Mouse (Mus musculus) heart, adult 18-20 months (tissue): ENCODE results near the gene Ralb. TPM values are rescaled to one million over a fixed set of nuclear protein-coding genes. Genes with fewer than 3 reads are reported as not detected.

Source experiments
- DNase-seq, 2 experiments: peaks; one replicate each; pipeline ENCODE4 v3.0.0; 2021 to 2022; ENCODE audit warnings: mixed read lengths in 1 of 2
- total RNA-seq, 2 experiments: library from RNA; stranded (reverse); gene quantifications; 2 replicates each; pipeline ENCODE4 v1.2.3; 2021

The Ralb gene
- total RNA-seq, 2 experiments from 2014 or later = 25.0 to 27.9 TPM

DNA sequence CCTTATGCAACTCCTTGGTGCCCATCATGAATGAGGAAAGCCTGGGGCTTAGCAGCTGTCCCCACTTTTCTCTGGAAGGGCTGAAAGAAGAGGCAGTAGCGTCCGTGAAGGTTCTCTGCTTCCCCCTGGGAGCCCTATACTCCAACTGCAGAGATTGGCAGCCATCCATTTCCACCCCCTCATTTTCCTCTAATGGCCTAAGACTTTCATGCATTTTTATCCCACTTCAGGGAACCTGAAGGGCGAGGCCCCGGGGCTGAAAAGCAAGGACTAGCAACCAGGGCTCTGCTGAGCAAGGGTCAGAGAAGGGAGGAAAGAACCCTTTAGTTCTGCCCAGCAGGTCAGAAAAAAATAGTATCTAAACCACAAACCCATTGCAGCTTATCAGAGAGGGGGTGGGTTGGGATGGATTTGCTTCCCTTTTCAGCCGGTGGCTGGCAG is 20.4 kb upstream of the Ralb start:
- DNase-seq = peak; percentile 31 to 48

DNA sequence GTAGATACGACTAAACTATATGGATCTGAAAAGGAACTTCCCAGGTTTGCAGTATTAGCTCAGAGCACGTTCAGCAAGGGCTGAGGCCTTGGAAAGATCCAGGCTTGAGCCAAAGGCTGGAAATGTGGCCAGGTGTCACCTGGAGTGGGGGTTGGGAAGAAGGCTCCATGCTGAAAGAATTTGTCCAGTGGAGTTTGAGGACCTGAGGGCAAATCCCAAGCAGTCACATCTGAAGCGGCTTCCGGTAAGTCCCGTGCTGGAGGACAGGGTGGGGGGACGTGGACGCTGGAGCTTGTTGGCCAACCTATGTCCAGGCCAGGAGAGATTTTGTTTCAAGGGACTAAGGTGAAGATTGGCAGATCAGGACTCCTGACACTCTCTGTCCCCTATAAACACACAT is 19.2 kb upstream of the Ralb start:
- DNase-seq = no peak

DNA sequence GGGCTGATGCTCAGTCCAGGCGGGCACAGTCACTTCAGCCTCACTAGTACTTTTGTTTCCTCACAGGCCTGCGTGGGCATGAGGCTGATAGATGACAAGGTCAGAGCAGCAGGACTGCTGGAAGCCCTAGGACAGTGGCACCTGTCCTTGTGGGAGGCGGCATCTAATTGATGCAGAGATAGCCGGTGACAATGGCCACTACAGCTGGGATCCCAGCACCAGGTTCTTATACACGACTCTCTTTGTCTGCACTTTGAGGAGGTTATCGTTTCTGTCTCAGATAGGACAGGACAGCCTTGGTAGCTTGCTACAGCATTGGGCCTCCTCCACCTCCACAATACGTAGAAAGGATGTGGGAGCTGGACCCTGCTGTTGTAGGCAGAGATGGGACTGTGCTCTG is 18.8 kb upstream of the Ralb start:
- no peak for DNase-seq

DNA sequence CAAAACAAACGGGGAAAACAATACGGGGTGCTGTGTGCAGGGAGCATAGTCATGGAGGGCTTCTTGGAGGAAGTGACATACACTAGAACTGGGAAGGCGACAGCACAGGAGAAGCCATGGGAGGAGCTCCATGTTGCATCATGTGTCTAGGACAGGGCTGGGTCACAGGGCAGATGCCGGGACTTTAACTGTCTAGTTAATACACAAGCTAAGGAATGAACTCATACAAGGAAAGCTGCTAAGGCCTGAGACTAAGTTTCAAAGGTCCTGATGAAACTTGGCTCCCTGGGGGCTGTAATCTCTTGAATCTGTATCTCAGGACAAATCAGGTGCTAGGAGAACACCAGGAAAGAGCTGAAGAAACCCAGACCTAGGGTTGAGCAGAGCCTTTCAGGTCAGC is 18.1 kb upstream of the Ralb start:
- no peak for DNase-seq

DNA sequence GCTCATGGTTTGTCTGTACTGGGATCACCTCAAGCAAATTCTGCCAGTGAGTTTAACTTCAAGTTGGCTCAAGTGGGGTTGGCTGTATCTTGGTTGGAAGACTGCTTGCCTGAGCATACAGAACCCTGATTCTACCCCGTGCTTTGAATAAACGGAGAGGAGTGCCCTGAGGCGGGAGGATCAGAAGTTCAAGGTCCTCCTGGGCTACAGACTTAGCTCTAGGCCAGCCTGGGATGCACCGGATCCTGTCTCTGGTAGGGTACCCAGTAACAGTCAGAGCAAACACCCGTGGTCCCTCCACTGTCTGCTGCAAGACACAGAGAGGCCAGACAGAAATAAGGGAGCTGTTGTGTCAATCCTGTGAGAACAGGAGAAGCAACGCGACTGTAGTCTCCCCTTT is 17.1 kb upstream of the Ralb start:
- DNase-seq = no peak

DNA sequence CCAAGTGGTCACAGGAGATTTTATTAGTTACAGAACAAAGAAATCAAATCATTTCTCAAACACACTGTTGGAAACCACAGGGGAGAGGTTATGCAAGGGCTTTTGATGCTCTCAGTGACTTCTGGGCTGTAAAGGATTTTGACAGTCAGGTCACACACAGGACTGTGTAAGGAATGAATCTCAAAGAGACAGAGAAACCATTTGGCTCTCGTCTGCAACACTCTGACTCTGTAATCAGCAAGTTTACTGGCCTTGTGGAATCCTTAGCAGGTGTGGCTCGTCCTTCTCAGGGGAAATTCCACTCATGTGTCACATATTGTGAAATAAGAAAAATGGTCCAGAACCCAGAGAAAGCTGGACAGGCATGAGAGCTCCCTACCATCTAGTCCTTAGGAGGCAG is 16.4 kb upstream of the Ralb start:
- peak in 1 of 2 experiments; percentile 21 for DNase-seq

DNA sequence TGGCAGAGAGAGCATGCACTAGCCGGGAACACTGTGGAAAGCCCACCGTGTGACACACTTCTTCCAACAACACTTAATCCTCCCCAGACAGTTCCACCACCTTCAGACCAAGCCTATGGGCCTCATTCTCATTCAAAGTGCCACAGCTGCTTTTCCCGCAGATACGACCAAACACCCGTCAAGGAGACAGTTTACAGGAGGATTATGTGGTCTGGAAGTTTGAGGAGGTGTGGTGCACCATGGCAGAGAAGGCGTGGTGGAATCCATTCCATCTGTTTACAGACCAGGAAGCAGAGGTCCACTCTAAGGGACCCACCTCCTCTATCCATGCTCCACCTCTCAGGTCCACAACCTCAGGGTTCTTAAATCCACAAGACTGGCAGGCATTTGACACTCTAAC is 14.7 kb upstream of the Ralb start:
- DNase-seq = no peak

DNA sequence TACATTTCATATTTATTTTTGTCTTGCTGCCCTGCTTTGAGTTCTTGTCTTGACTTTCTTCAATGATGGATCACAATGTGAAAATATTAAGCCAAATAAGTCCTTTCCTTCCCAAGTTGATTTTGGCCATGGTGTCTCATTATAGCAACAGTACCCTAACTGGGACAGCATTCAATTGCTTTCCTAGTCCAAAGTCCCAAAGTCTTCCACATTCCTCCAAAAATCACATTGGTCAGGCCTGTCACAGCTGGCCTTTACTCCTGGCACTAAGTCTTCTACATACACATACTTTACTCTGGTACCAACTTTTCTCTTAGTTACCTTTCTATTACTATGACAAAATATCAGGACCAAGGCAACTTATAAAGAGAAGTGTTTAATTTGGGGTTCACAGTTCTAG is 14.2 kb upstream of the Ralb start:
- no peak for DNase-seq

DNA sequence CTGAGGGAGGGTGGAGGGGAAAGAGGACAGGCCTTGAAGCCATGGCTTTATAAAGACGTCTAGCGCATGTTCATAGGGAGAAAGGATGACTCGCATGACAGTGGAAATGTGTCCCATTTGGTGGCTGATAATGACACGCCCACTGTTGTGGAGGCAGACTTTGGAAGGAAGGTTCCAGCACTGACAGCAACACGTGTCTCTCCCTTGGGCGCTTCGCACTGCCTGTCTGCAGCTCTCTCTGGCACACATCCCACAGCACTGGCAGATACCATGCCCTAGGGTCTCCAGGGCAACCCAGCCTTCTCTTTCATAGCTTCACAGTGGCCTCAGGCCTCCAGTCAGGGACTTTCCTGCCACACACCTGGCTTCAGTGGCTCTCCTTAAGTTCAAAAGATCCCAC is 13.5 kb upstream of the Ralb start:
- no peak for DNase-seq

DNA sequence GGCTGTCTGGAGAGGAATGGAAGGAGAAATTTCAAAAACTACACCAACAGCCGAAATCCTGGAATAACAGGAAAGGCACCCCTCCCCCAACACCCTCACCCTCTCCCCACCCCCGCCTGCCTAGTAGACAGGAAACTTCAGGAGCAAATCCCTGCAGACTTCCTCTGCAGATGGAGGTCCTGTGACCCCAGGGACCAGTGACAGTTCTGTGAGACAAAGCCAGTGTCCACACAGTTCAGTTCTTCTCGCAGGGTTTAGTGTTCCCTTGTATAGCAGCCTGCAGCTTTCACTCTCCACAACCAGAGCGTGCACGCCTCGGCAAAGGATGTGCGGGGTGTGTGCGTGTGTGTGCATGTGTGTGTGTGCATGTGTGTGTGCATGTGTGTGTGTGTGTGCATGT is 6.3 kb upstream of the Ralb start:
- peak in 1 of 2 experiments; percentile 57 for DNase-seq

DNA sequence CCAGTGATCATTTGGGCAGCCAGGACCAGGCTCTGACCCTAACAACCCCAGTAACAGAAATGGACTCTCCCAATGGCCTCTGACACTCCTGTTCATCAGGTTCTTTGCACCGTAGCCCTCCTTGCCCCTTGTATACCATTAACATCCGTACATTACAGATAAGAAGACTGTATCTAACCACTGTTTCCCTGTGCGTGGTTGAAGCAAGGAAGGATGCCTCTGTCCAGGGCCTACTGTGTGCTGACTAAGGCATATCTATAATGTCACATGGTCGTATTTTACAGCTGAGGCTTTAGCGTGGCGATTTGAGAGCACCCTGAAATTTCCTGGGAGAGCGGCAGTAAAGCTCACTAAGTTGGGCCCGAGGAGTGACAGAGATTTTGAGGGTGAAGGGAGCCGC is 5.8 kb upstream of the Ralb start:
- no peak for DNase-seq

DNA sequence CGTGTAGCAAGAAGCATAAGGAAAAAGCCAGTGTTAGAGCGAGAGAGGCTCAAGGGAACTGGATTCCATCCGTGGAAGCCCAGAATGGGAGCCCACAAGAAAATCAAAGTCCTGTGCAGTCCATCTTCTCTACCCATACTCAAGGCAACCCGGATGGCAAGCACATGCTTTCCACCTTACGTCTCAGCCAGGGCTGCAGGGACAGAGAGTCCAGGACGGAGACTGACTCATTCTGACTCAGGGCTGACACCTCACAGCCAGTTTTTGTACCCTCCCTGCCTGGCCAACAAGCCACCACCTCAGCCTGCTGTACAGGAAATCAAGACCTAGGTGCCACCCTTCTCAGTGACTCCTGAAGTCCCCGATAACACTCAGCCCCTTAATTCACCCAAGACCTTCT is 4.9 kb upstream of the Ralb start:
- peak in 1 of 2 experiments; percentile 21 for DNase-seq

DNA sequence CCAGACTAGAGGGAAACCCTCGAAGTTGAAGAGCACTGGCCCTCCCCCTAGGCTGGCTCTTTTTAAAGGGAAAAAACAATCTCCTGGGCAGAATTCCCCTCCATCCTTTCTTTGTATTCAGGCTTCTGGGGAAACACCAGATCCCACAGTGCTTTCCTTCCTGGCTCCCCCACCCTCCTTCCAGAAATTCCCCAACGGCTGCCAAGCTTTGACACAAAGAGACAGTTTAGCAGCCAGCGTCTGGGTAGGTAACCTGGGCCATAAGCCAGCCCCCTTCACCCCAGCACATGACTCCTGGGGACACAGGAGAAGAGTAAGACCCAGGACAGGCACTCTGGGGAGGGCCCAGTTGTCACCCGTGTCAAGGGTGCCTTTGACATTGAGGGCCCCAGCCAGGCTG is 4.0 kb upstream of the Ralb start:
- DNase-seq = peak; percentile 51 to 85

DNA sequence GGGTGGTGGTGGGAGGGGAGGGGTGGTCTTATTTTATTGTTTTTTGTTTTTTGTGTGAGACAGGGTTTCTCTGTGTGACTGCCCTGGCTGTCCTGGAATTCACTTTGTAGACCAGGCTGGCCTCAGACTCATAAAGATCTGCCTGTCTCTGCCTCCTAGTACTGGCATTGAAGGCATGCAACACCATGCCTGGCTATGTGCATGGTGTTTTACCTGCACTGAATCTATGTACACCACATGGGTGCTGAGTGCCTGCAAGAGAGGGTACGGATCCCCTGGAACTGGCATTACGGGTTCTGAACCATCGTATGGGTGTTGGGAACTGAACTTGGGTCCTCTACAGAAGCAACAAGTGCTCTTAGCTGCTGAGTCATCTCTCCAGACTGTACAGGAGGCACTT is 1.4 kb upstream of the Ralb start:
- DNase-seq = no peak

DNA sequence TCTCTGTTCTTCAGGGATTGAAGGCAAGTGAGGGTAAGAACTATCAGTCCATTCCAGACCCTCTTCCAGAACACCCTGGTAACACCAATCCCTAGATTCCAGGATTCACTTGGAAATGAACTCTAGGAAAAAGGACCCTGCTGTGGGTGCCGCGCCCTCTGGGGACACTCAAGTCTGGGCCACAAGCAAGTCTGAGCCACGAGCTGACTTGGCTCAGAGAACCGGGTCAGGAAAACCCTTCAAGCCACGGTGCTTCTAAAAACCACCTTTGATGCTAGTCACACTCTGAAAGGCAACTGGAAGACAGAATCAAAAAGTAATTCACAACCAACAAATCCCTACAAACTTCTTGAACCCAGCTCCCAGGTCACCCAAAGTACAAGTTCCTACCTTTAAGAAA is 786 bp downstream of the Ralb start:
- DNase-seq = no peak

DNA sequence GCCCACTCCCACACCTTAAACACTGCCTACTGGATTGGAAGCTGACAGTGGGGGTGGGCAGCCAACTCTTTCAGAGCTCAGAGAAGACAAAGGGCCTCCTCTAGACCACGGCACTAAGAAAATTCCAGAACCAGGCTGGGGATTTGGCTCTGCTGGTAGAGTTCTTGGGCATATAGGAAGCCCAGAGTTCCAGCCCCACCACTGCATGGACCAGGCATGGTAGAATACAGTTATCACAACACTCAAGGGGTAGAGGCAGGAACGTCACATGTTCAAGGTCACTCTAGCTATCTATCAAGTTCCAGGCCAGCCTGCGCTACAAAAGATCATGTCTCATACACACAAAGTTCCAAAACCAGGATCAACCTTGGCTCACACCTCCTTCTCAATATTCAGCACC is 1.4 kb downstream of the Ralb start:
- DNase-seq = no peak

DNA sequence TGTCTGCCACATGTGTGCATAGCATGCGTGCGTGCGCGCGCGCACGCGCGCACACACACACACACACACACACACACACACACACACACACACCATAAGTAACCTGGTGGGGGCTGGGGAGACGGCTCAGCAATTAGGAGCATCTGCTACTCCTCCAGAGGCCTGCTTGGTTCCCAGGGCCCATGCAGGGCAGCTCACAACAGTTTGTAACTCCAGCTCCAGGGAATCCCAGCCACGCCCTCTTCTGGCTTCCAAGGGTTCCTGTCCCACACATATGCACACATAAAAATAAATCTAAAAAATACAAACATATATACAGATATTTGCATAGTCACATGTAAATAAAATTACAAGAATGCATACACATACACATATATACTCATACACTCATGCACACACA is 1.9 kb downstream of the Ralb start:
- DNase-seq = no peak

DNA sequence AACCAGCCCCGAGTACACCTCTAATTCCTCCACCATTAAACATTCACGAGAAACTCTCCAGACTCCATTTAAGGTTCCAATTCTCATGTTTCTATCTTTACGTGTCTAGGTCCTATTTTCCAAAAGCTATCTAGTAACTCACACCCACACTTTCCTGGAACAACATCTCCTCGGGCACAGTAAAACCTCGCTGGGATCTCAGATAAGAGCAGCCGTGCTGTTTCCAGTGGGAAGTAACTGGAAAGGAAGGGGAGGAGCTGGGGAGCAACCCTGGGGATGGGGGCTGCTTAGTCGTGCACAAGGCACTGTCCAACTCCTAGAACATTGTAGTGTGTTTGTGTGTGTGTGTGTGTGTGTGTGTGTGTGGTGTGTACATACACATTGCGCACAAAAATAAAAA is 2.7 kb downstream of the Ralb start:
- peak in 1 of 2 experiments; percentile 36 for DNase-seq

DNA sequence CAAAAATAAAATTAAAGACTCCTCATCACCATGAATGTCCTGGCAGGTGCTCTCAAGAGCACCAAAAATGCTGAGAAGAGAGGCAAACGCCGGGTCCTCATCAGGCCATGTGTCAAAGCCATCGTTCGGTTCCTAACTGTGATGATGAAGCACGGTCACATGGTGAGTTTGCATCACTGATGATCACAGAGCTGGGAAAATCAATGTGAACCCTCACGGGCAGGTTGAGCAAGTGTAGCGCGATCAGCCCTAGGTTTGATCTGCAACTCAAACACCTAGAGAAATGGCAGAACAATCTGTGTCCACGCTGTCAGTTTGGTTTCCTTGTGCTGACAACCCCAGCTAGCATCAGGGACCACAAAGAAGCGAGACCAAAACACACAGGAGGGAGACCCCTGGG is 5.1 kb downstream of the Ralb start:
- no peak for DNase-seq

DNA sequence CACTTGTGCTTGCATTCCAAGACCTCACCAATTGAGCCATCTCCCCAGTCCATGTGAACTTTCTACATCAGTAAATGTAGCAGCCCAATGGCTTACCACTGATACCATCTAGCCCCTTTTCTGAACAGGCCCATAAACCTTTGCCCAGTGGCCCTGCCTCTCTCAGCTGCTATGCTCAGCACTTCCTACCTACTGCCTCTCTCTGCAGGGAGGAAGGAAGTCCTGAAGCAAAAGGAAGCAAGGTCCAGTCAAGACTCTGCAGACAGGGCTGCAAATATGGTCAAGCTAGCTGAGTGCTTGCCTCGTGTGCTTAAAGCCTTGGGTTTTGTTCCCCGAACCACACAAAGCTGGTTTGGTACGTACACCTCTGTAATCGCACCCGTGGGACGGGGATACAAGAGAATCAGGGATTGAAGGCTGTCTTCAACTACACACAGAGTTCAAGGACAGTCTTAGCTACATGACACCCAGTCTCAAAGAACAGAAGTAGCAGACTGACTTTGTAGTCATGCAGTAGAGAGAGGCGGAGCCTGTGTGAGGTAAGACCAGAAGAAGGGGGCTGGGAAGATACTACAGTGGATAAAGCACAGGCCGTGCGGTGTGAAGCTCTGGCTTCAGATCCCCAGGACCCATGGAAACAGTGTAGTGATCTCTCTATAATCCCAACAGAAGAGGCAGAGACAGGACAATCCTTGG is 5.9 kb downstream of the Ralb start:
- no peak for DNase-seq

DNA sequence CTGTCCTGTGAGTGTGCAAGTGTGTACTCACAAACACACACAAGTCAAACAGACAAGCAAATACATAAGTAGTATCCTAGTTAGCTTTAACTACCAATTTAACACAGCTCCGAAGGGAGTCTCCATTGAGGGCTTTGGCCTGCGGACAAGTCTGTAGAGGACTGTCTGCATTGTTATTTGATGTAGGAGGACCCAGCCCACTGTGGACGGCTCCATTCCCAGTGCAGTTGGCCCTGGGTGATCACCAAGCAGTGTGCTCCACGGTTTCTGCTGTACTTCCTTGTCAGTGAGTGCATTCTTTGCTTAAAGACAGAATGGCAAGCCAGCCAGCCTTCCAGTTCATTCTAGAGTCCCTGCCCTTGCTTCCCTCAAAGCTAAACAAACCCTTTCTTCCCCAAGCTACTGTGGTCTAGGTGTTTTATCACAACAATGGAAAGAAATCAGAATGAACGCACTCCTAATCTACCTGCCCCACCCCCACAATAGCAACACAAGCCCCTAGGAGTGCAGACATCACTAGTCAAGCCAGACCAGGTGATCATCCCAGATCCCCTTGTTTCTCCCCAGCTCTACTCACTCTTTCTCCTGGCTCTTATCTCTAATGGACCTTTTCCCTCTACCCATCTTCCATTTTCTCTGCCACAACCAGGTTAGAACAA is 7.1 kb downstream of the Ralb start:
- no peak for DNase-seq

DNA sequence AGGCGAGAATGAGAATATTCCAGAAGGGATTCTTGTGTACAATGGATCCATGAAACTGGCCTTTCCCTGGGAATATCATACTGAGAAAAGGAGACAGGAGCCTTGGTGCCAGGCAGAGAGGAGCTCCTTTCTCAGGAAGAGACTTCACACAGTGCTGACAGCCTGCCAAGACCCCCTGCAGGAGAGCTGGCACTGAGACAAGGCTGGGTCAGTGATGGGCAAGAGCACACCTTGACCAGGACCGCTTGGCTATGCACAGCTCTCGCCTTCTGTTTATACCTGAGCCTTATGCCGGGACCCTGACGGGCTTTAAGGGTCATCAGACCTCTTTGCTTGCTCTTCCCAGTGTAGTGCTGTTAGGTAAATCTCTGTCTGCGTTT is 9.2 kb downstream of the Ralb start:
- DNase-seq = no peak

DNA sequence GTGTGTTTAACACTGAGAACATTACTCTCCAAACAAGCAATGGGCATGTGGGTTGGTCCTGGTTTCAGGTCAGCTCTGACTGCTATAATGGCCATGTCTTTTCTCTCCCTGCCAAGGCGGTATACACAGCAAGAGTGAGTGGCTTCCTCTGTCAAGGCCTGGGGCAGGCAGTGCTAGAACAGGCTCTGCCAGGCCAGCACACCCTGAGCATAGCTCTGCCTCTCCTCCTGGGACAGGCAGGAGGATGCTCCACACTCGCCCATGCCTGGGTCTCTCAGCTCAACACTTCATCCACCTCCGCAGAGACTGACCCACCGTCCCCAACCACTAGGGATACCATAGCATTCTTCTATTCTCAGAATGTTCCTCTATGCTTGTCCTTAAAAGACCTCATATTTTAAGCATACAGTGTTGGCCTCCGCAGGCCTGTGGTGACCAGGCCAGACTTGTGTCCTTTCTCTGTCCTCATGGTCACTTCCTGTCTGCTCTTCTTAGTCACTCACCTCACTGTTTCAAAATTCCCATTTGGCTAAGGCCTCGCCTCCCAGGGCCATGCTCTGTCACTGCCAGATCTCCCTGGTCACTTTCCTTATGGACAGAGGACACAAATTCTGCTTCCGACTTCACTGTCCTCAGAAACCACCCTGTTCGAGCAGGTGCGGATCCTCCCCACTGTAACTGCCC is 9.7 kb downstream of the Ralb start:
- DNase-seq = peak; percentile 45 to 54
